In the genomic region with DNA sequence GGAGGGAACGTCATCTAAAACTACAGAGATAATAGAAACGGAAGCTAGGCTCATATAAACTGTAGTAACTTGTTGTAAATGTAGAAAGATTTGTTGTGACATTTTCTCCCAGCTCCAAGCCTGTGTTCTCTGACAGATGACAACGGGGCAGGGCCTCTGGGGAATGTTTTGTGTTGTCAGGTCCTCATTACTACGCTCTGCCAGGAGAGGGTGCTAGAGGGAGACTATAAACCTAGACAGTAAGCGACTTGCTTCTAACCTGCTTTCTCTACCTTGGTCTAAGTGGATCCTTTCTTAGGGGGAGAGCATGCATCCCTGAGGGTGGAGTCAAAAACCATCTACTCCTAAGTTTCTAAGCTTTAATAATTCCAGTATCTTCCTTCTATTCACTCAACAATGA, we compare ENCODE assay signal across 8 mouse cellular contexts. TPM values are rescaled to one million over a fixed set of nuclear protein-coding genes. Genes with fewer than 3 reads are reported as not detected.
A peak's percentile ranks its signal among the peaks of the same experiment; 100 is the strongest.
DNase-seq lines count a peak whose midpoint lies in the region; ATAC-seq and TF ChIP-seq lines count a peak whose summit lies in the region.

No protein-coding gene starts in this region.

- TF ChIP-seq CTCF in E14TG2a.4 (conservative IDR thresholded peaks at IDR 0.05; ENCODE audit: low read length), result peak; percentile 50
- TF ChIP-seq CTCF in forebrain, postnatal 0 days (IDR thresholded peaks at IDR 0.05; ENCODE audit: low read depth), result peak; percentile 43

- no peak overlapping the region for H3K27ac ChIP-seq in hindbrain, embryonic 10.5 days
- no peak overlapping the region for H3K27ac ChIP-seq in hindbrain, embryonic 12.5 days
- no peak overlapping the region for H3K27ac ChIP-seq in forebrain, postnatal 0 days (ENCODE audit: low read depth, low read length)

- ATAC-seq in hindbrain, embryonic 12.5 days (ENCODE audit: low FRiP score), result no peak
- no peak for ATAC-seq in forebrain, postnatal 0 days
- peak; percentile 89 for ATAC-seq in megakaryocyte, adult 5-6 weeks (ENCODE audit: poor library complexity, severe bottlenecking)

- no peak overlapping the region for H3K4me3 ChIP-seq in hindbrain, embryonic 10.5 days
- H3K4me3 ChIP-seq in hindbrain, embryonic 12.5 days, result no peak overlapping the region
- no peak overlapping the region for H3K4me3 ChIP-seq in E14TG2a.4 (replicated peaks; ENCODE audit: low read length)
- H3K4me3 ChIP-seq in forebrain, postnatal 0 days (ENCODE audit: low read depth, low read length), result no peak overlapping the region

- H3K27me3 ChIP-seq in hindbrain, embryonic 10.5 days (ENCODE audit: insufficient read depth, poor library complexity, severe bottlenecking), result no peaks in the 10 kb centered on the region
- no peaks in the 10 kb centered on the region for H3K27me3 ChIP-seq in hindbrain, embryonic 12.5 days
- no peaks in the 10 kb centered on the region for H3K27me3 ChIP-seq in E14TG2a.4 (ENCODE audit: insufficient read depth, low read length)
- H3K27me3 ChIP-seq in forebrain, postnatal 0 days (ENCODE audit: insufficient read depth, low read length), result no peaks in the 10 kb centered on the region

- no peaks in the 10 kb centered on the region for H3K4me1 ChIP-seq in hindbrain, embryonic 10.5 days (replicated peaks)
- no peaks in the 10 kb centered on the region for H3K4me1 ChIP-seq in hindbrain, embryonic 12.5 days
- H3K4me1 ChIP-seq in E14TG2a.4 (replicated peaks; ENCODE audit: low read depth, low read length), result no peaks in the 10 kb centered on the region
- H3K4me1 ChIP-seq in forebrain, postnatal 0 days (ENCODE audit: insufficient read depth), result no peaks in the 10 kb centered on the region

- WGBS in hindbrain, embryonic 10.5 days, result 35% methylated on average over 5 of the region's 5 CpGs
- 35% methylated on average over 5 of the region's 5 CpGs for WGBS in hindbrain, embryonic 12.5 days
- WGBS in forebrain, postnatal 0 days, result 32% methylated on average over 5 of the region's 5 CpGs

- DNase-seq in hindbrain, embryonic 10.5 days (ENCODE audit: low spot score), result peak; percentile 45
- DNase-seq in c-Kit-positive CD71-negative TER-119-negative erythroid progenitor cells, embryonic 14.5 days (ENCODE audit: low read depth), result peak; percentile 39
- peak; percentile 25 for DNase-seq in forebrain, postnatal 0 days
- peak; percentile 62 to 80 for DNase-seq in kidney, postnatal 25 days
- peak; percentile 55 for DNase-seq in thymus, postnatal 0 days (ENCODE audit: low spot score)

- no peak overlapping the region for H3K4me2 ChIP-seq in hindbrain, embryonic 12.5 days (replicated peaks)
- H3K4me2 ChIP-seq in forebrain, postnatal 0 days (ENCODE audit: low read depth), result no peak overlapping the region

- H3K9me3 ChIP-seq in hindbrain, embryonic 10.5 days, result no peaks in the 10 kb centered on the region
- no peaks in the 10 kb centered on the region for H3K9me3 ChIP-seq in hindbrain, embryonic 12.5 days (replicated peaks)
- no peaks in the 10 kb centered on the region for H3K9me3 ChIP-seq in E14TG2a.4 (ENCODE audit: low read length)
- H3K9me3 ChIP-seq in forebrain, postnatal 0 days (ENCODE audit: low read length), result no peaks in the 10 kb centered on the region

- H3K36me3 ChIP-seq in hindbrain, embryonic 10.5 days, result no peaks in the 10 kb centered on the region
- no peaks in the 10 kb centered on the region for H3K36me3 ChIP-seq in hindbrain, embryonic 12.5 days
- H3K36me3 ChIP-seq in E14TG2a.4 (ENCODE audit: insufficient read depth, low read length), result no peaks in the 10 kb centered on the region
- no peaks in the 10 kb centered on the region for H3K36me3 ChIP-seq in forebrain, postnatal 0 days (ENCODE audit: insufficient read depth)

- no peak overlapping the region for H3K9ac ChIP-seq in hindbrain, embryonic 12.5 days
- no peak overlapping the region for H3K9ac ChIP-seq in forebrain, postnatal 0 days

RNA-seq across cellular contexts. Expression of gene Rbbp7, which starts 42.4 kb away (rescaled TPM):
- polyA plus RNA-seq in hindbrain, embryonic 10.5 days (2016; fragmentation: Nextera tagmentation; extraction: Ambion mirVana), result 305 and 387 TPM in 2 replicates
- 283 and 286 TPM in 2 replicates for polyA plus RNA-seq in hindbrain, embryonic 12.5 days (2016; fragmentation: Nextera tagmentation; extraction: Ambion mirVana)
- 141 and 144 TPM in 2 replicates for total RNA-seq in forebrain, postnatal 0 days (2014; rRNA removed)
- polyA plus RNA-seq in forebrain, postnatal 0 days (2015; fragmentation: Nextera tagmentation; extraction: Ambion mirVana), result 223 and 255 TPM in 2 replicates
- 147 and 167 TPM in 2 replicates for total RNA-seq in megakaryocyte, adult 5-6 weeks (2015)
- 128 and 139 TPM in 2 replicates for total RNA-seq in megakaryocyte, adult 5-6 weeks (2017)
- 367 and 379 TPM in 2 replicates for polyA plus RNA-seq in thymus, postnatal 0 days (2015; fragmentation: Nextera tagmentation; extraction: Ambion mirVana)
